Mouse (Mus musculus): ENCODE measurements around the gene Mrps23. TPM values are rescaled to one million over a fixed set of nuclear protein-coding genes. Genes with fewer than 3 reads are reported as not detected.

The Mrps23 gene
- polyA plus RNA-seq, 1 experiment from 2014 or later: 63.9 TPM

- no peak overlapping the region for H3K27ac ChIP-seq (ENCODE audit: low read length)
- H3K9ac ChIP-seq (ENCODE audit: low read depth, low read length): peak overlapping the region; percentile 19; the same call in 1 of the 2 replicates
- WGBS: 20% methylated on average over 10 of the region's 10 CpGs
- no peaks in the 10 kb centered on the region for H3K27me3 ChIP-seq (replicated peaks; ENCODE audit: control insufficient read depth, insufficient read depth, low read length)
- H3K4me2 ChIP-seq (ENCODE audit: low read depth, low read length): no peak overlapping the region
- H3K36me3 ChIP-seq (ENCODE audit: control insufficient read depth, insufficient read depth, low read length): no peaks in the 10 kb centered on the region
- no peak for ATAC-seq
- no peak overlapping the region for H3K4me3 ChIP-seq (ENCODE audit: low read length)
- no peaks in the 10 kb centered on the region for H3K4me1 ChIP-seq (ENCODE audit: control insufficient read depth, insufficient read depth, low read length)
- no peaks in the 10 kb centered on the region for H3K9me3 ChIP-seq (ENCODE audit: control insufficient read depth, low read length)
Measured at GRCm38 (mm10) chr11:88216231-88216685, 12.1 kb downstream of the Mrps23 start.

GRCm38 (mm10) chr11:88218155-88218554 is 14.0 kb downstream of the Mrps23 start:
- WGBS: 79% methylated on average over 6 of the region's 6 CpGs
- no peaks in the 10 kb centered on the region for H3K9me3 ChIP-seq (ENCODE audit: control insufficient read depth, low read length)
- ATAC-seq: no peak

GRCm38 (mm10) chr11:88218586-88218985 is 14.4 kb downstream of the Mrps23 start:
- Histone ChIP-seq H3K36me3 (ENCODE audit: control insufficient read depth, insufficient read depth, low read length) (no peaks in the 10 kb centered on the region), H3K27me3 (replicated peaks; ENCODE audit: control insufficient read depth, insufficient read depth, low read length) (no peaks in the 10 kb centered on the region), H3K4me2 (ENCODE audit: low read depth, low read length) (no peak overlapping the region), H3K27ac (ENCODE audit: low read length) (no peak overlapping the region), H3K9me3 (ENCODE audit: control insufficient read depth, low read length) (no peaks in the 10 kb centered on the region), H3K4me3 (ENCODE audit: low read length) (no peak overlapping the region), H3K9ac (ENCODE audit: low read depth, low read length) (no peak overlapping the region), H3K4me1 (ENCODE audit: control insufficient read depth, insufficient read depth, low read length) (no peaks in the 10 kb centered on the region)
- WGBS: 59% methylated on average over 7 of the region's 7 CpGs
- no peak for ATAC-seq

More at GRCm38 (mm10) chr11:88218155-88218554, 14.0 kb downstream of the Mrps23 start:
- Histone ChIP-seq H3K4me3 (ENCODE audit: low read length) (no peak overlapping the region), H3K27ac (ENCODE audit: low read length) (no peak overlapping the region), H3K9ac (ENCODE audit: low read depth, low read length) (no peak overlapping the region), H3K27me3 (replicated peaks; ENCODE audit: control insufficient read depth, insufficient read depth, low read length) (no peaks in the 10 kb centered on the region), H3K36me3 (ENCODE audit: control insufficient read depth, insufficient read depth, low read length) (no peaks in the 10 kb centered on the region), H3K4me2 (ENCODE audit: low read depth, low read length) (no peak overlapping the region), H3K4me1 (ENCODE audit: control insufficient read depth, insufficient read depth, low read length) (no peaks in the 10 kb centered on the region)

- Histone ChIP-seq H3K9me3 (ENCODE audit: control insufficient read depth, low read length) (no peaks in the 10 kb centered on the region), H3K4me1 (ENCODE audit: control insufficient read depth, insufficient read depth, low read length) (no peaks in the 10 kb centered on the region), H3K4me3 (ENCODE audit: low read length) (no peak overlapping the region), H3K36me3 (ENCODE audit: control insufficient read depth, insufficient read depth, low read length) (no peaks in the 10 kb centered on the region), H3K9ac (ENCODE audit: low read depth, low read length) (no peak overlapping the region), H3K27me3 (replicated peaks; ENCODE audit: control insufficient read depth, insufficient read depth, low read length) (no peaks in the 10 kb centered on the region), H3K4me2 (ENCODE audit: low read depth, low read length) (no peak overlapping the region), H3K27ac (ENCODE audit: low read length) (no peak overlapping the region)
- 87% methylated on average over 15 of the region's 15 CpGs for WGBS
- no peak for ATAC-seq
Measured at GRCm38 (mm10) chr11:88221929-88222475, 17.8 kb downstream of the Mrps23 start.

- Histone ChIP-seq H3K36me3 (ENCODE audit: control insufficient read depth, insufficient read depth, low read length) (no peaks in the 10 kb centered on the region), H3K4me3 (ENCODE audit: low read length) (no peak overlapping the region), H3K27ac (ENCODE audit: low read length) (no peak overlapping the region), H3K4me2 (ENCODE audit: low read depth, low read length) (no peak overlapping the region), H3K9ac (ENCODE audit: low read depth, low read length) (no peak overlapping the region), H3K27me3 (replicated peaks; ENCODE audit: control insufficient read depth, insufficient read depth, low read length) (no peaks in the 10 kb centered on the region), H3K9me3 (ENCODE audit: control insufficient read depth, low read length) (no peaks in the 10 kb centered on the region), H3K4me1 (ENCODE audit: control insufficient read depth, insufficient read depth, low read length) (no peaks in the 10 kb centered on the region)
- no peak for ATAC-seq
- WGBS: 89% methylated on average over 17 of the region's 17 CpGs
Measured at GRCm38 (mm10) chr11:88227001-88227957, 23.1 kb downstream of the Mrps23 start.

GRCm38 (mm10) chr11:88231213-88231790 is 27.1 kb downstream of the Mrps23 start:
- Histone ChIP-seq H3K27ac (ENCODE audit: low read length) (no peak overlapping the region), H3K9me3 (ENCODE audit: control insufficient read depth, low read length) (no peaks in the 10 kb centered on the region), H3K9ac (ENCODE audit: low read depth, low read length) (no peak overlapping the region), H3K27me3 (replicated peaks; ENCODE audit: control insufficient read depth, insufficient read depth, low read length) (no peaks in the 10 kb centered on the region), H3K4me3 (ENCODE audit: low read length) (no peak overlapping the region), H3K4me1 (ENCODE audit: control insufficient read depth, insufficient read depth, low read length) (peaks cover 11% of the 10 kb centered on the region), H3K4me2 (ENCODE audit: low read depth, low read length) (no peak overlapping the region), H3K36me3 (ENCODE audit: control insufficient read depth, insufficient read depth, low read length) (no peaks in the 10 kb centered on the region)
- no peak for ATAC-seq
- WGBS: 75% methylated on average over 4 of the region's 4 CpGs

GRCm38 (mm10) chr11:88233528-88234427 is 29.6 kb downstream of the Mrps23 start:
- Histone ChIP-seq H3K9me3 (ENCODE audit: control insufficient read depth, low read length) (no peaks in the 10 kb centered on the region), H3K4me1 (ENCODE audit: control insufficient read depth, insufficient read depth, low read length) (peaks cover 11% of the 10 kb centered on the region), H3K36me3 (ENCODE audit: control insufficient read depth, insufficient read depth, low read length) (no peaks in the 10 kb centered on the region), H3K4me2 (ENCODE audit: low read depth, low read length) (no peak overlapping the region), H3K4me3 (ENCODE audit: low read length) (no peak overlapping the region), H3K9ac (ENCODE audit: low read depth, low read length) (no peak overlapping the region), H3K27me3 (replicated peaks; ENCODE audit: control insufficient read depth, insufficient read depth, low read length) (no peaks in the 10 kb centered on the region), H3K27ac (ENCODE audit: low read length) (peak overlapping the region; percentile 51)
- WGBS: 52% methylated on average over 17 of the region's 17 CpGs
- no peak for ATAC-seq

- no peaks in the 10 kb centered on the region for H3K27me3 ChIP-seq (replicated peaks; ENCODE audit: control insufficient read depth, insufficient read depth, low read length)
- H3K4me3 ChIP-seq (ENCODE audit: low read length): no peak overlapping the region
- no peak overlapping the region for H3K9ac ChIP-seq (ENCODE audit: low read depth, low read length)
- H3K4me2 ChIP-seq (ENCODE audit: low read depth, low read length): no peak overlapping the region
- no peaks in the 10 kb centered on the region for H3K36me3 ChIP-seq (ENCODE audit: control insufficient read depth, insufficient read depth, low read length)
- peak; percentile 17; the same call in 1 of the 2 replicates for ATAC-seq
- peak overlapping the region; percentile 49; the same call in 1 of the 2 replicates for H3K27ac ChIP-seq (ENCODE audit: low read length)
- 40% methylated on average over 4 of the region's 4 CpGs for WGBS
- H3K4me1 ChIP-seq (ENCODE audit: control insufficient read depth, insufficient read depth, low read length): peaks cover 11% of the 10 kb centered on the region
- no peaks in the 10 kb centered on the region for H3K9me3 ChIP-seq (ENCODE audit: control insufficient read depth, low read length)
Measured at GRCm38 (mm10) chr11:88234789-88235188, 30.6 kb downstream of the Mrps23 start.
